Mouse (Mus musculus) ovary, postnatal 10 days (tissue): ENCODE measurements around the gene Itpr2.

ENCODE experiments used
- DNase-seq: peaks from one replicate; pipeline ENCODE4 v3.0.0; 2022; ENCODE audit warnings: low spot score

Itpr2 gene

GRCm38 (mm10) chr6:146416461-146416860, 85.6 kb downstream of the Itpr2 start:
- DNase-seq = no peak

- no peak for DNase-seq
Observed at GRCm38 (mm10) chr6:146414094-146414493, 87.9 kb downstream of the Itpr2 start.

- DNase-seq = no peak
Observed at GRCm38 (mm10) chr6:146411446-146412070, 90.5 kb downstream of the Itpr2 start.

DNA sequence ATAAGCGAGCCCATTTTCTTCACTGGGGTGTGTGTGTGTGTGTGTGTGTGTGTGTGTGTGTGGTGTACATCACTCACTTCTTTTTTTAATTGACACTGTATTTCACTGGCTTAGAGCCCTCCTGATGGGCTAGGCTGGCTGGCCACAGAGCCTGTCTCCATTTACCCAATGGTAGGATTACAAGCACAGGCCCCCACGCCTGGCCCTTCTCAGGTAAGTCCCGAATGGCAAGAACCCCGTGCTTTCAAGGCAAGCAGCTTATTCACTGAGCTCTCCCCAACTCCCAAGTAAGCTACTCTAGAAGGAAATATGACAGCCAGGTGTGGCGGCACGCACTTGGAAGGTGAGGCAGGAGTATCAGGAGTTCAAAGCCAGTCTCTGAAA, 91.6 kb downstream of the Itpr2 start:
- DNase-seq = no peak

DNA sequence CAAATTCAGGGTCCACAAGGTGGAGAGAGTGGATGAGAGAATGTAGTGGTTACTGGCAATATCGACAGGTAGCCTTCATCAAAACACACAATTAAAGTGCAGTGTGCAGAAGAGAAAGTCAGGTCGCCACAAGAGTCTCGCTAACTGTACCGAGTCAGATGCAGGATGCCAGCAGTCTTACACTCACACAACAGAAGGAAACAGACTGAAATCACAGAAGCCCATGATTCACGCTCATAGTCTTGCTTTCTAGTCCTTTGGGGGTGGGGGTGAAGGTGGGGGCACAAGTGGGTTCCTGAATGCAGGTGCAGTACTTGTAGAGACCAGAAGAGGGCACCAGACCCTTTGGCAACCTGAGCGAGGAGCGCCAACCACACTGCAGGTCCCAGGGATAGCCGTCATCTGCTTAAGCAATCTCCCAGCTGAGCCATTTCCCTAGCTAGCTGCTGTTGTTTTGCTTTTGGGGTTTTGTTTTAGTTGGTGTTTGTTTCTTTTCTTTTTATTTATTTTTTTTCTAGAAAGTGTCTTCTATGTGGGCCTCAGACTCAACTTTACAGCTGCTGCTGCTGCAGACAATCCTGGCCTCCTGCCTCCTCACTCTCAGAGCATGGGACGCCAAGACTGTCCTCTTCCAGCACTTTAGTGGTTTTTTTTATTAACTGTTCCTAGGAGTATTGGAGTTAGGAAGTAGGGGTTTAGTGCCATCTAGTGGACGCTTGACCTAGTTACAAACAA, 92.2 kb downstream of the Itpr2 start:
- DNase-seq = peak; percentile 40

- DNase-seq = no peak
Observed at GRCm38 (mm10) chr6:146405380-146405779, 96.6 kb downstream of the Itpr2 start.

- no peak for DNase-seq
Observed at GRCm38 (mm10) chr6:146404876-146405275, 97.1 kb downstream of the Itpr2 start.

GRCm38 (mm10) chr6:146404156-146404555, 97.9 kb downstream of the Itpr2 start:
- DNase-seq = no peak

DNA sequence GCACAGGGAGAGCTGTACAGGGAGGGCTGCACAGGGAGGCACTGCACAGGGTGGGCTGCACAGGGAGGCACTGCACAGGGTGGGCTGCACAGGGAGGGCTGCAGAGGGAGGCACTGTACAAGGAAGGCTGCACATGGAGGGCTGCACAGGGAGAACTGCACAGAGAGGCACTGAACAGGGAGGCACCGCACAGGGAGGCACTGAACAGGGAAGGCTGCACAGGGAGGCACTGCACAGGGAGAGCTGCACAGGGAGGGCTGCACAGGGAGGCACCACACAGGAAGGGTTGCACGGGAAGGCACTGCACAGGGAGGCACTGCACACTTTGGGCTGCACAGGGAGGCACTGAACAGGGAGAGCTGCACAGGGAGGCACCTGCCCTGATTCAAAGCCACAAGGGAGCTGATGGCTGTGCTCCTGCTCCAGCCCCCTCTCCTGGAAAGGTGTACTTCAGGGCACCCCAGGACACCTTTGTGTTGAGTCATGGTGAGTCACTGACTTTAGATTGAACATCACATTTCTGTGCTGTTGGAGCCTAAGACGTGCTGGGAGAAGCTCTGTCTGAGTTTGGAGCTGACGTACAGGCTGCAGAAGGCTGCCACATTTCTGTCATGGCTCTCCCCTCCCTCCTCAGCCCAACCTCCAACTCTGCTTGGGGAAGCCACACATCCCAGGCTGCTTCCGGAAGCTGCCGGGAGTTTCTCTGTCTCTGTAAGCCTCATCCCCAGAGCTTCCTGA, 98.9 kb downstream of the Itpr2 start:
- DNase-seq = no peak

DNA sequence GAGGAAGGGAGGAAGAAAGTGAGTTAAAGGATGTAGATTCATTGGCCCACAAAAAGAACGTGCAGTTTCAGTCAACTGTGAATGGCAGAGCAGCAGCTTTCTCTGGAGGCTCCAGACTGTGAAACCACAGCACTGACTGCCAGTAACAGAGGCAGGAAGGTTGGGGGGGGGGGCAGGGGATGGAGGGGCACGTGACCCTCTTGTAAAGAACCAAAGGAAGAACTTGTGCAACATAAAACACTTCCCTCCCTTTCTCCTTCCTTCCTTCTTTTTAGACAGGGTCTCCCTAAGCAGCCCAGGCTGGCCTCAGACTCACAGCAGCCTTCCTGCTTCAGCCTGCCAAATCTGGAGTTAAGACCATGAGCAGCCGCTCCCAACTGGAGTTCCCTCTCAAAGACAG, 104.2 kb downstream of the Itpr2 start:
- no peak for DNase-seq

- DNase-seq = no peak
Observed at GRCm38 (mm10) chr6:146396253-146396652, 105.8 kb downstream of the Itpr2 start.

GRCm38 (mm10) chr6:146395616-146396015, 106.4 kb downstream of the Itpr2 start:
- no peak for DNase-seq

- no peak for DNase-seq
Observed at GRCm38 (mm10) chr6:146392188-146392587, 109.8 kb downstream of the Itpr2 start.

DNA sequence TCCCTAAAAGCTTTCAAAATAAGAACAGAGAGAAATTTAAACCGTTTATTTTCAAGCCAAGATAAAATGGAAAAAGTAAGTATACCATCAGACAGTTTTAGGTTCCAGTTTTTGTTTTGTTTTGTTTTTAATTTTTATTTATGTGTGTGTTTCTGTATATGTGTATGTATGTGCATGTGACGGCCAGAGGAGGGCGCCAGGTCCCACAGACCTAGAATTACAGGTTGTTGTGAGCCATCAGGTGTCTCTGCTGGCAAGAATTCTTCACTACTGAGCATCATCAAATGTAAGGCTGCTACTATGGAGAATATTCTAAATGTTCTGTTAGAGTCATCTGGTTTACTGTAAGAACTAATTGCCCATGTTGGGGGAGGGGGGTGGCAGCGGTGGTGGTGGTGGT, 111.9 kb downstream of the Itpr2 start:
- no peak for DNase-seq

GRCm38 (mm10) chr6:146388010-146388409, 114.0 kb downstream of the Itpr2 start:
- no peak for DNase-seq

DNA sequence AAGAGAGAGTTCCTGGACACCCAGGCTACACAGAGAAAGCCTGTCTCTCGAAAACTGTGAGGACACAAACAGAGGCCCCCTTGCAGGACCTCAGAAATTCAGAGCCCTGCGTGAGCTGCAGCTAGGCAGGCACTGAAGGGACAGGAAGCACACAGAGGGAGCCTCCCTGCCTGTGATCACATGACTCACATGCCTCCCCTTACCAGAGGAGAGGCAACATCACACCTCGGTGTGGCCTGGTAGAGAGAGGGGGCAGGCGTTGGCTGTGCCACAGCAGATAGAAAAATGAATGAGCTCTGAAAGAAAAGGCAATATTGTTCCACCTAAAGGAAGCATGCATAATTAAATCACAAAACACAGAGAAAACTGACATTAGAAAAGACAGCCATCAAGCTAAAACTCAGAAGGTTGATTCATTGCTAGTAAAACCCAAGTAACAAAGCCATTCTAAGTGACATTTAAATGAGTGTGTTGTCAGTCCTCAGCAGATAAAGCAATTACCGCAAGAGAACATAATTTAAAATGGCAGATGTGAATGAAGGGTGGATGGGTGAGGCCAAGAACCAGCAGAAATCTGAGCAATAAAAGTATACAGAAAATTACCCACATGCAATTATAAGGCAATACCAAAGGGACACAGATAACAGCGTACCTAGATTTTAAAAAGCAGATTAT, 114.8 kb downstream of the Itpr2 start:
- DNase-seq = no peak

DNA sequence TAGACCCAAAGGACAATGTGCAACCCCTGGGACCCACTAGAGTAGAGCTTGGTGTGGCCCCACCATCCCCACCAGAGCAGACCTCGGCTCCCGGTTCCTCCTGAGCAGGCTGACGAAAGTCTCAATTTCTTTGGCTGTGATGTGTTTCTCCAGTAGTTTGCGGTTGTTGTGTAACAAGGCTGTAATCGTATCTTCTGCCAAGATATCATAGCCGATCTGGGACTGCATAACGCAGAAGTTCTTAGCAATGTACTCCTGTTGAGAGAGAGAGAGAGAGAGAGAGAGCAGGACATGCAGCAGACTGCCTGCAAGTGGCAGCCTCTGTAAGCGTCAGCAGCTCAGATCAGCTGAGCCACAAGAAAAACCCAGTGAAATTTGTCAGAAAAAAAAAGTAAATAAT, 122.8 kb downstream of the Itpr2 start:
- no peak for DNase-seq

- DNase-seq = no peak
Observed at GRCm38 (mm10) chr6:146371511-146371910, 130.5 kb downstream of the Itpr2 start.

DNA sequence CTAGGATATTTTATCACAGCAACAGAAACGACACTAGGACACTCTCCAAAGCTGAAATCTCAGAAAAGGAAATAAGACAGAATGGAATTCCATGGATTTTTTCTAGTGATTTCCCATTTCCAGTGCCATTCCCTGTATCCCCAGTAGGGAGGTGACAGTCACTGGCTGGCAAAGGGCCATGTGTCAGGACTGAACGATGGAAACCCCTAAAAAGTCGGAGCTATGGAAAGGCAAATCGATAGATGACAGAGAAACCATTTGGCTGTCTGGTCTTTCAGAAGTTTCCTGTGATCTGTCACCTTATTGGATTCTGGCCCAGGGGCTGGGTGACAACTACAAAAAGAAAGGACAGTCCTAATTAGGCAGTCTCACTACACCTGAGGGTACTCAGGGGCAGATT, 135.8 kb downstream of the Itpr2 start:
- DNase-seq = no peak

DNA sequence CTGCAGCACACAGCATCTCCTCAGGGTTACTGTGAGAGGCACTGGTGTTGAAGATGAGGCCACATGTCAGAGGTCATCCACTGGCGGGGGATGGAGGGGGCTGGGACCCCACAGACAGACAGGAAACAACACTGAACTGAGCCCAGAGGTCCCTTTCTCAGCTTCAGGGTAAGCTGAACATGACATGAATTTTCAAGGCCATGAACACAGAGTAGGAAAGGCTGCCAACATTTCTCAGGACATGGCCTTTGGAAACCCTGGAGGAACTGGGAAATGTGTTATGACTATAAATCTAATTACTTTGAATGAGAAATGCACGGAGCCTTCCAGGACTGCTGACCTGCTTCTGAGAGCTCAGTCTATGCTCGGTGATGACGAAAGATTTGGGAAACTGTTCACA, 144.1 kb downstream of the Itpr2 start:
- no peak for DNase-seq

DNA sequence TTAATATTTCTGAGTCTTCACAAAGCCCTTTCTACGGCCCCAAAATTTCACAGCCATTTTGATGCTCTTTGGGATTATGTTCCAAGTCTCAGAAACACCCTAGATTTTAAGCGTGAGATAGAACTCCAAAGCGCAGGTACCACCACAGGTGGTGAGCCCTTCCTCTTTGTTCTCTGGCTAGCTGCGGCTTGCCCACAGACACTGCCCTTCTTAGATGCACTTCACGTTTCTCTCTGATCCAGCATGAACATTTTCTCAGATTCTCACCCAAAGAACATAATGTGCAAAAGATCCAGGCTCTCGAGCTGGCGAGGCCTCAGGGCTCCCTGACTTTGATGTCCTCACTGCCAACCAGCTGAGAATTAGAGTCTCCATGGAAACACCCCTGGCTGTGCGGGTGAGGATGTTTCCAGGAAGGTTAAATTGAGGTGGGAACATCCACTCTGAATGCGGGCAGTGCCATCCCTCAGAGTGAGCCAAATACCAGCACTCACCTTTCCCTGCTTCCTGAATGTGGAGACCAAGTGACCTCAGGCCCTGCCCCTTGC, 149.7 kb downstream of the Itpr2 start:
- no peak for DNase-seq

- no peak for DNase-seq
Observed at GRCm38 (mm10) chr6:146351816-146352215, 150.2 kb downstream of the Itpr2 start.
